Mouse (Mus musculus): ENCODE data around the gene Arhgef25. TPM values are rescaled to one million over a fixed set of nuclear protein-coding genes. Genes with fewer than 3 reads are reported as not detected.
"Not testable (repeated sequence)": the region's sequence is repeated elsewhere in the genome, so short reads cannot be mapped to it uniquely, and the experiment has no call there.

The Arhgef25 gene
- polyA plus RNA-seq, 1 experiment from 2014 or later: not detected

GRCm38 (mm10) chr10:127156511-127156910 lies 33.4 kb downstream of the Arhgef25 start:
- Histone ChIP-seq H3K27ac (no peak overlapping the region), H3K36me3 (ENCODE audit: inconsistent target) (no peaks in the 10 kb centered on the region), H3K4me3 (ENCODE audit: inconsistent target) (no peak overlapping the region), H3K79me2 (ENCODE audit: inconsistent target) (no peaks in the 10 kb centered on the region)
- 90% methylated on average over 1 of the region's 1 CpGs for WGBS (ENCODE audit: missing documents)

- no peaks in the 10 kb centered on the region for H3K36me3 ChIP-seq (ENCODE audit: inconsistent target)
- no peak overlapping the region for H3K4me3 ChIP-seq (ENCODE audit: inconsistent target)
- no peak overlapping the region for H3K27ac ChIP-seq
- 95% methylated on average over 1 of the region's 1 CpGs for WGBS (ENCODE audit: missing documents)
- H3K79me2 ChIP-seq (ENCODE audit: inconsistent target): no peaks in the 10 kb centered on the region
Measured at GRCm38 (mm10) chr10:127156089-127156488, 33.8 kb downstream of the Arhgef25 start.

DNA sequence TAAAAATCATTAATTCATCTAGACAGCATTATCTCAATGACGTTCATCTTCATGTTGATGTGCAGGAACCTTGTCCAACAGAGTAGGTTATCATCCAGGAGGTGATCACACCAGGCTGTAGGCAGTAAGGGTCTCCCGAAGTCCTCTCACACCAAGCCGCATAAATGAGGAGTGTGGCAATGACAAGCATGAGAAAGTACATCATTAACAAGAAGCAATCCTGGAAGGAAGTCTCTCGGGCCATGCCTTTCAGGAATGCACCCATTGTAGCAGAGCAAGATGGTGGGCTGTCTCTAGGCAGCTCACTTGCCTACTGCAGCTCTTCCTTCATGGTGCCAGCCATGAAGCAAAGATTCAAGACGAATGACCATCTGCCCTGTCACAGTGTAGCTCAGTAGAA lies 35.2 kb downstream of the Arhgef25 start:
- WGBS (ENCODE audit: missing documents): 93% methylated on average over 5 of the region's 5 CpGs
- Histone ChIP-seq H3K27ac (no peak overlapping the region), H3K79me2 (ENCODE audit: inconsistent target) (no peaks in the 10 kb centered on the region), H3K4me3 (ENCODE audit: inconsistent target) (no peak overlapping the region), H3K36me3 (ENCODE audit: inconsistent target) (no peaks in the 10 kb centered on the region)

DNA sequence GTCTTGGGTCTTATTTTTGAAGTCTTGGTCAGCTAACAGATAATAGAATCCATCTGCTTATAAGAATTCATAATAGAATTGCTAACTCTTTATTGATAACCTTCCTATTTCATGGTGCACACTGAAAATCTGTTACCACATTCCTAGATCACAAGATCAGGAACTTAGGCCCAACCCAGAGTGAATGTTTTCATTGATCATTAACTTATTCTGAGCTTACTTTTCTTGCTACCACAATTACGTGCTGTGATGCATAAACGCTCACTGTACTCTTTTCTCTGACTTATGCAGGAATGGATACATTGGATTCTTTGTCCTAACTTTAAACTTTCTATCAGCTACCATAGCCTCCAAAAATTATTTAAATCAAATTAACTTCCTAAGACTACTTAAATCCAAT lies 35.6 kb downstream of the Arhgef25 start:
- H3K36me3 ChIP-seq (ENCODE audit: inconsistent target): no peaks in the 10 kb centered on the region
- H3K4me3 ChIP-seq (ENCODE audit: inconsistent target): no peak overlapping the region
- no peak overlapping the region for H3K27ac ChIP-seq
- no peaks in the 10 kb centered on the region for H3K79me2 ChIP-seq (ENCODE audit: inconsistent target)
- WGBS (ENCODE audit: missing documents): 100% methylated on average over 2 of the region's 2 CpGs

DNA sequence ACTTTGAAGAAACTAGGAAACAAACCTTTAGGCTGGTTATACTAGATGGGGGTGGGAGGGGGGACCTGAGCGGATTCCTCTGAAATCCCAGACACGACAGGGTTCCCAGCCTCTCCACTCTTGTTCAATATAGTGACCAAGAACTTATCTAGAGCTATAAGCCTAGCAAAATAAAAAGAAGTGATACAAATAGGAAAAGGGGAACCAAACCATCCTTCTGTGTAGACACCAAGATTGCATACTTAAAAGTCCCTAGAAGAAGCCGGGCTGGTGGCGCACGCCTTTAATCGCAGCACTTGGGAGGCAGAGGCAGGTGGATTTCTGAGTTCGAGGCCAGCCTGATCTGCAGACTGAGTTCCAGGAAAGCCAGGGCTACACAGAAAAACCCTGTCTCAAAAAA lies 36.6 kb downstream of the Arhgef25 start:
- Histone ChIP-seq H3K27ac (no peak overlapping the region), H3K79me2 (ENCODE audit: inconsistent target) (no peaks in the 10 kb centered on the region), H3K36me3 (ENCODE audit: inconsistent target) (no peaks in the 10 kb centered on the region), H3K4me3 (ENCODE audit: inconsistent target) (no peak overlapping the region)
- WGBS (ENCODE audit: missing documents): 93% methylated on average over 7 of the region's 7 CpGs

GRCm38 (mm10) chr10:127152556-127152955 lies 37.3 kb downstream of the Arhgef25 start:
- H3K79me2 ChIP-seq (ENCODE audit: inconsistent target); H3K4me3 ChIP-seq (ENCODE audit: inconsistent target); H3K36me3 ChIP-seq (ENCODE audit: inconsistent target); H3K27ac ChIP-seq: not testable (repeated sequence)
- 95% methylated on average over 8 of the region's 10 CpGs for WGBS (ENCODE audit: missing documents)

DNA sequence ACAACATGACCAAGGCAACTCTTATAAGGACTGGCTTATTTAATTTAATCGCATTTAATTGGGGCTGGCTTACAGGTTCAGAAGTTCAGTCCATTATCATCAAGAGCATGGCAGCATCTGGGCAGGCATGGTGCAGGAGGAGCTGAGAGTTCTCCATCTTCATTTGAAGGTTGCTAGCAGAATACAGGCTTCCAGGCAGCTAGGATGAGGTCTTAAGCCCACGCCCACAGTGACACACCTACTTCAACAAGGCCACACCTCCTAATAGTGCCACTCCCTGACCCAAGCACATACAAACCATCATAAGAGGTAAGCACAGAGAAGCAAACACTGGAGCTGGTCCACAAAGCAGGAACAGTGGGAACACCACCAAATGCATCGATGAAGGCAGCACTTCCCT lies 38.6 kb downstream of the Arhgef25 start:
- H3K4me3 ChIP-seq (ENCODE audit: inconsistent target); H3K79me2 ChIP-seq (ENCODE audit: inconsistent target); H3K36me3 ChIP-seq (ENCODE audit: inconsistent target); H3K27ac ChIP-seq: not testable (repeated sequence)
- WGBS (ENCODE audit: missing documents): 93% methylated on average over 3 of the region's 3 CpGs

GRCm38 (mm10) chr10:127150471-127150872 lies 39.4 kb downstream of the Arhgef25 start:
- 27% methylated on average over 4 of the region's 4 CpGs for WGBS (ENCODE audit: missing documents)
- Histone ChIP-seq H3K79me2 (ENCODE audit: inconsistent target) (no peaks in the 10 kb centered on the region), H3K36me3 (ENCODE audit: inconsistent target) (no peaks in the 10 kb centered on the region), H3K27ac (peak overlapping the region; percentile 8; the same call in 1 of the 2 replicates), H3K4me3 (ENCODE audit: inconsistent target) (no peak overlapping the region)

- Histone ChIP-seq H3K27ac (no peak overlapping the region), H3K4me3 (ENCODE audit: inconsistent target) (no peak overlapping the region), H3K79me2 (ENCODE audit: inconsistent target) (no peaks in the 10 kb centered on the region), H3K36me3 (ENCODE audit: inconsistent target) (no peaks in the 10 kb centered on the region)
- WGBS (ENCODE audit: missing documents): 84% methylated on average over 6 of the region's 6 CpGs
Measured at GRCm38 (mm10) chr10:127147135-127147534, 42.7 kb downstream of the Arhgef25 start.

- Histone ChIP-seq H3K4me3 (ENCODE audit: inconsistent target) (no peak overlapping the region), H3K36me3 (ENCODE audit: inconsistent target) (no peaks in the 10 kb centered on the region), H3K79me2 (ENCODE audit: inconsistent target) (no peaks in the 10 kb centered on the region), H3K27ac (no peak overlapping the region)
- 87% methylated on average over 5 of the region's 5 CpGs for WGBS (ENCODE audit: missing documents)
Measured at GRCm38 (mm10) chr10:127145303-127145702, 44.6 kb downstream of the Arhgef25 start.

DNA sequence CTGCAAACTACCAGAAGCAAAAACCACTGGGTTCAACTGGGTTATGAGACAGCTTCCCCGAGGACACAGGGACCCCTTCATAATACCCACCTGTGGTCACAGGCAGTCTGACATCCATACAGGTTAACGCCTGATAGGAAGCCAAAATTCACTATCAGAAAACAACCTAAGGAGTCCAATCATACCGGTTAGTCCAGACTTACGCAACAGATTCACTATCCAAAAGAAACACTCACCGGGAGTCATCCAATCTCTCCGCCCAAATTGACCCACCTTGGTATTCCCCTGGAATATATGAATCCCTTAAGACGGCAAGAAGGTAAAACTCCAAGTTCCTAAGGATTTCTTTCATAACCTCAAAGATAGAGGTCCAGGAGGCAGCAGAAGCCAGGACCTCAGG lies 45.3 kb downstream of the Arhgef25 start:
- no peak overlapping the region for H3K27ac ChIP-seq
- no peak overlapping the region for H3K4me3 ChIP-seq (ENCODE audit: inconsistent target)
- H3K36me3 ChIP-seq (ENCODE audit: inconsistent target): no peaks in the 10 kb centered on the region
- 95% methylated on average over 7 of the region's 7 CpGs for WGBS (ENCODE audit: missing documents)
- H3K79me2 ChIP-seq (ENCODE audit: inconsistent target): no peaks in the 10 kb centered on the region

DNA sequence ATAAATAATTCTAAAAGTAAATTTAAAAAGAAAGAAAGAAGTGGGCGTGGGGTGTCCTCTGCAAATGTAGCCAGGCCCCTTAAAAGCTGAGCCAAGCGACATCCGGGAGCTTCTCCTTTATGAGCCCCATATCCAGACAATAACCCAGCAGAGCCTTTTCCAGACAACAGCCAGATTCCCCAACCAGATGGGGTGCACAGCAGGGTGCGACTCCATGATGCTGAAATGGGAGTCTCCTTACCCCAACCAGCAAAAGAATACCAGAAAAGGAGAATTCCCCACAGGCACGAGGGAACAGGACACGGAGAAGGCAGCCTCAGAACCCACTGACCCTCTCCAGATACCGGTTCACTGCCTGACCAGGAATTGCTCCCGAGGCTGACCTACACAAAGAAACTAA lies 46.7 kb downstream of the Arhgef25 start:
- no peaks in the 10 kb centered on the region for H3K79me2 ChIP-seq (ENCODE audit: inconsistent target)
- no peak overlapping the region for H3K4me3 ChIP-seq (ENCODE audit: inconsistent target)
- 95% methylated on average over 8 of the region's 8 CpGs for WGBS (ENCODE audit: missing documents)
- no peak overlapping the region for H3K27ac ChIP-seq
- no peaks in the 10 kb centered on the region for H3K36me3 ChIP-seq (ENCODE audit: inconsistent target)

DNA sequence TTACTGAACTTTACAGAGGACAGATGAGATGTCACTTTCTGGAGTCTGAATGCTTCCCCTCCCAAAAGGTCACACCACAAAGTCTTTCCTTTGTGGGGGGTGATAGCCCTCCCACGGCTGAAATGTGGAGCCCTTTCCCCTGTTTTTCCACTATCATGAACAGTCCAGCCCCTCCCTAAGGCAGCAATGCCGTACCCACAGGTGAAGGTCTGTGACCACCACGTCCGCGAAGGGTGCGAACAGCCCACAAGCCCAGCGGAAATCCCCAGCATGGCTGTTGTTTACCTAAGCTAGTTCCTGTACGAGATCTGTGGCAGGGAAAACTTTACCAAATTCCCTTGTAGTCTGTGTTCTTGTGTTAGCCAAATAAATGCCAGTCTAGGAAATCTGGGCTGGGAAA lies 48.4 kb downstream of the Arhgef25 start:
- Histone ChIP-seq H3K36me3 (ENCODE audit: inconsistent target) (no peaks in the 10 kb centered on the region), H3K27ac (no peak overlapping the region), H3K4me3 (ENCODE audit: inconsistent target) (no peak overlapping the region), H3K79me2 (ENCODE audit: inconsistent target) (no peaks in the 10 kb centered on the region)
- 50% methylated on average over 8 of the region's 8 CpGs for WGBS (ENCODE audit: missing documents)

GRCm38 (mm10) chr10:127140971-127141370 lies 48.9 kb downstream of the Arhgef25 start:
- Histone ChIP-seq H3K27ac (no peak overlapping the region), H3K4me3 (ENCODE audit: inconsistent target) (no peak overlapping the region), H3K36me3 (ENCODE audit: inconsistent target) (no peaks in the 10 kb centered on the region), H3K79me2 (ENCODE audit: inconsistent target) (no peaks in the 10 kb centered on the region)
- WGBS (ENCODE audit: missing documents): 89% methylated on average over 11 of the region's 11 CpGs

DNA sequence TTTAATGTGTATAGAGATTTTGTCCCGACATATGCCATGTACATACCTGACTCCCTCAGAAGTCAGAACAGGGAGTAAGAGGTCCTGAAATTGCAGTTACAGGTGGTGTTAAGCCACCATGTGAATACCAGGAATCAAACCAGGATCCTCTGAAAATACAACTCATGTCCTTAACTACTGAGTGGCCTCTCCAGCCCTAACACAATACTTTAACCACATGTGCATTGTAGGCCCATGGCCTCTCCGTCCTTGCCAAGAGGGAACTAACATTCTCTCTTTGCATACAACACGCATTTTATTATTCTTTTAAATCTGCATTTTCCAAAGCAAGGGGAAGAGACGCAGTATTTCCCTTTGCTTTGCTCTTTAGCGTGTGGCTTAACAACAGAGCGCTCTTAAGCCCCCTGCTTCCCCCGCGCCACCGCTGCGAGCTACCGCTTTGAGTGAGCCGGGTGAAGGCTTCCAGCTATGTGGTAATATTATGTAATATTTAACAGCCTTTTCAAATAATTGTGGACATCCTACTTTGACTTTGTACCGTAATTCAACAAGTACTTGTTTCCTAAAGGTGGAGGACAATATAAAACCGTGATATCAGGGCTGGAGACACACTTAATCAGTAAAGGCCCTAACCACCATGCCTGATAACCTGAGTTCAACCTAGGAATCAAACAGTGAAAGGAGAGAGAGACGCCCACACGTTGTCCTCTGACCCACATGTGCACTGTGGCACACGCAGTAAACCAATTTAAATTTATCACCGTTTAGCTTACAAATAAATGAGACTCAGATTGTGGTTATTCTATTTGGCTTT lies 51.3 kb downstream of the Arhgef25 start:
- H3K27ac ChIP-seq: no peak overlapping the region
- WGBS (ENCODE audit: missing documents): 38% methylated on average over 11 of the region's 18 CpGs
- no peaks in the 10 kb centered on the region for H3K79me2 ChIP-seq (ENCODE audit: inconsistent target)
- H3K4me3 ChIP-seq (ENCODE audit: inconsistent target): no peak overlapping the region
- no peaks in the 10 kb centered on the region for H3K36me3 ChIP-seq (ENCODE audit: inconsistent target)

GRCm38 (mm10) chr10:127137896-127138295 lies 52.0 kb downstream of the Arhgef25 start:
- Histone ChIP-seq H3K36me3 (ENCODE audit: inconsistent target) (no peaks in the 10 kb centered on the region), H3K79me2 (ENCODE audit: inconsistent target) (no peaks in the 10 kb centered on the region), H3K27ac (no peak overlapping the region), H3K4me3 (ENCODE audit: inconsistent target) (no peak overlapping the region)
- WGBS (ENCODE audit: missing documents): 86% methylated on average over 3 of the region's 3 CpGs

Measured in macrophage (primary cell).